Mouse (Mus musculus) left cerebral cortex, postnatal 4 days (tissue): ENCODE measurements around the gene Polm. TPM values are rescaled to one million over a fixed set of nuclear protein-coding genes. Genes with fewer than 3 reads are reported as not detected.
"Not testable (repeated sequence)": the region's sequence is repeated elsewhere in the genome, so short reads cannot be mapped to it uniquely, and the experiment has no call there.

ENCODE experiments used
- DNase-seq: peaks from one replicate; pipeline ENCODE4 v3.0.0-alpha.2; 2022
- intact Hi-C: fragments of 180-260 bp; cut with DNase I; formaldehyde crosslinking; loops from one replicate; pipeline ENCODE4 v1.15.1; 2025
- total RNA-seq, 2 experiments: library from RNA; stranded (reverse); gene quantifications; 2 replicates each; pipeline ENCODE4 v1.2.3; 2021

Polm gene
- total RNA-seq, 2 experiments from 2014 or later: 16.1 to 16.5 TPM

- intact Hi-C loops, DNase-seq: not testable (repeated sequence)
Measured at GRCm38 (mm10) chr11:5809487-5809886, 28.3 kb downstream of the Polm start.

GRCm38 (mm10) chr11:5807956-5808355, 29.9 kb downstream of the Polm start:
- intact Hi-C loops: no loop called here

GRCm38 (mm10) chr11:5805711-5806110, 32.1 kb downstream of the Polm start:
- intact Hi-C loops: no loop called here

More at GRCm38 (mm10) chr11:5807956-5808355, 29.9 kb downstream of the Polm start:
- DNase-seq: no peak

GRCm38 (mm10) chr11:5804174-5804573, 33.6 kb downstream of the Polm start:
- intact Hi-C loops: no loop called here
- DNase-seq: no peak

More at GRCm38 (mm10) chr11:5805711-5806110, 32.1 kb downstream of the Polm start:
- DNase-seq: no peak

GRCm38 (mm10) chr11:5803551-5803981, 34.2 kb downstream of the Polm start, which contains the start of gene Pgam2:
Pgam2 (minus strand) TSS chr11:5803733.
- no peak for DNase-seq
- intact Hi-C loops: no loop called here

- DNase-seq: no peak
- intact Hi-C loops: no loop called here
Measured at GRCm38 (mm10) chr11:5802457-5803217, 35.2 kb downstream of the Polm start.

GRCm38 (mm10) chr11:5802005-5802404, 35.8 kb downstream of the Polm start:
- intact Hi-C loops: no loop called here
- DNase-seq: no peak

GRCm38 (mm10) chr11:5801511-5801910, 36.3 kb downstream of the Polm start:
- DNase-seq: no peak
- intact Hi-C loops: no loop called here

GRCm38 (mm10) chr11:5799621-5800490, 38.0 kb downstream of the Polm start:
- intact Hi-C loops: no loop called here
- no peak for DNase-seq

- intact Hi-C loops: no loop called here
- no peak for DNase-seq
Measured at GRCm38 (mm10) chr11:5797928-5798327, 39.9 kb downstream of the Polm start.

GRCm38 (mm10) chr11:5797371-5797770, 40.4 kb downstream of the Polm start:
- intact Hi-C loops: no loop called here
- DNase-seq: no peak

GRCm38 (mm10) chr11:5796939-5797338, 40.9 kb downstream of the Polm start:
- no peak for DNase-seq
- intact Hi-C loops: no loop called here

GRCm38 (mm10) chr11:5795706-5796105, 42.1 kb downstream of the Polm start:
- intact Hi-C loops: no loop called here
- DNase-seq: peak; percentile 48

GRCm38 (mm10) chr11:5795290-5795689, 42.5 kb downstream of the Polm start:
- intact Hi-C loops: no loop called here
- no peak for DNase-seq

- no peak for DNase-seq
- intact Hi-C loops: no loop called here
Measured at GRCm38 (mm10) chr11:5790431-5790830, 47.4 kb downstream of the Polm start.

GRCm38 (mm10) chr11:5789754-5790333, 48.0 kb downstream of the Polm start:
- DNase-seq: no peak
- intact Hi-C loops: no loop called here

- intact Hi-C loops: no loop called here
- DNase-seq: no peak
Measured at GRCm38 (mm10) chr11:5789071-5789753, 48.6 kb downstream of the Polm start.

- peak; percentile 94 for DNase-seq
- intact Hi-C loops: no loop called here
Measured at GRCm38 (mm10) chr11:5788056-5789014, 49.5 kb downstream of the Polm start, which contains the start of gene Dbnl. Dbnl (plus strand) TSS chr11:5788488.

- intact Hi-C loops: no loop called here
Measured at GRCm38 (mm10) chr11:5787671-5788055, 50.2 kb downstream of the Polm start.

More at GRCm38 (mm10) chr11:5787671-5788055, 50.2 kb downstream of the Polm start:
- DNase-seq: no peak
